Mouse (Mus musculus): ENCODE measurements at regions not wholly inside any gene's neighbourhood (a gene's known extent, or its start where the extent isn't known, plus 50 kb on each side); places are given as distances from the start of the nearest gene placed in this dataset.

DNA sequence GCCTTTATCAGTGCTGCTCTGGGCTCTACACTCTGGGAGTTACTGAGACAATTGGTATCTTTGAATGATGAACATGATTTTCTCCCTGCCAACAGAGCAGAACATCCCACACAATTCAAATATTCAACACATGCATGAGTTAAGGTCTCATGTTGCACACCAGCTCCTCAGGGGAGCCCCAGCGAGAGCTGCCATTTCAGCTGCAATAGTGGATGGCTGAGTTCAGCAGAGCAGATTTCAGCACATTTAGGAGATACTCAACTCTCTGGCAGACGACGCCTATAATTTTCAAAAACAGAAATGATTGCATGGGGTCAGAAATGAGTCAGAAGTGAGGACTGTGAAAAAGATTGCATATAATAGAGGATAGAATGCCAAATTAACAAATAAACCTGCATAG is 105.6 kb upstream of the Tyw5 start:
- Histone ChIP-seq H3K4me1 (no peaks in the 10 kb centered on the region), H3K27me3 (ENCODE audit: poor library complexity, severe bottlenecking) (no peaks in the 10 kb centered on the region), H3K4me3 (no peak overlapping the region), H3K27ac (no peak overlapping the region), H3K9me3 (no peaks in the 10 kb centered on the region), H3K36me3 (replicated peaks) (no peaks in the 10 kb centered on the region)
- DNase-seq (ENCODE audit: extremely low spot score, low spot score), result no peak
- WGBS, result 93% methylated on average over 3 of the region's 3 CpGs

DNA sequence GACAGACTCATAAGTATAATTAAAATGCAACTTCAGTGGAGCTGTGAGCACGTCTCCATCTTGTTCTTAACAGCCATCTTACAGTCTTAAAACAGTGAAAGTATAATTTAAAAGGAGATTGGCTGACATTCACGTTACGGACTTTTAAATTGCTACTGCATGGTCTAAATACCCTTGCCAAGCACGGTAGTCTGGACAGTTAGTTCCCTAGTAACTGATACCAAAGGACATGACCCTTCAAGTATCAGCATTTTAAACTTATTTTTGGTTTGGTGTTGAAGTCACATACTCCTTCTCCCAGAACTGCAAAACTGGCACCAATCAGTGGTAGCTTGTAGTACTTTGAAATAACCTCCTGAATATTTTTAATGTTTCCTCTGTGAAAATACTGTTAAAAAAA is 119.1 kb upstream of the Tyw5 start:
- Histone ChIP-seq H3K4me3 (no peak overlapping the region), H3K27me3 (ENCODE audit: poor library complexity, severe bottlenecking) (no peaks in the 10 kb centered on the region), H3K4me1 (peaks cover 16% of the 10 kb centered on the region), H3K36me3 (replicated peaks) (no peaks in the 10 kb centered on the region), H3K27ac (no peak overlapping the region), H3K9me3 (no peaks in the 10 kb centered on the region)
- WGBS, result 91% methylated on average over 4 of the region's 4 CpGs
- no peak for DNase-seq (ENCODE audit: extremely low spot score, low spot score)

GRCm38 (mm10) chr1:57528703-57529102 is 121.8 kb upstream of the Tyw5 start:
- Histone ChIP-seq H3K4me3 (no peak overlapping the region), H3K36me3 (replicated peaks) (no peaks in the 10 kb centered on the region), H3K9me3 (no peaks in the 10 kb centered on the region), H3K4me1 (peaks cover 16% of the 10 kb centered on the region), H3K27me3 (ENCODE audit: poor library complexity, severe bottlenecking) (no peaks in the 10 kb centered on the region), H3K27ac (0 out of 2 replicates have a peak overlapping the region, but pooled peaks have one; percentile 68)
- no peak for DNase-seq (ENCODE audit: extremely low spot score, low spot score)
- WGBS, result 7% methylated on average over 3 of the region's 3 CpGs

DNA sequence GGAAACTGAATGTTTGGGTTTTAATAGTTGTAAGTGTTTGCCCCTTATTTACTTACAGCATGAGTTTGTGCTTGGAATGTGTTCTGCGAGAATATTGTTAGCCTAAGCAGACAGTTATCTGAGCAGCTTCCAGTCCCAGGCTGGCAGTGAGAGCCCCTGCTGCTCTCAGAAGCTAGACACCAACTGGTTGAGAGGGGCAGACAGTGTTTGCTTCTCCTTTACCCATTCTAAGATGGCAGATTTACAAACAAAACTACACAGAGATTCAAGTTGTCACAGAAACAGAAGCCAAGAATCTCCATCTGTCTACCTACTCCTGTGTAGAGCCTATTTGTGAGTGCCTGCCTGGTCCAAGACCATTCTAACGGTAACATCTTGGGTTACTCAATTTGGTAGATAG is 122.4 kb upstream of the Tyw5 start:
- H3K4me3 ChIP-seq, result no peak overlapping the region
- H3K27me3 ChIP-seq (ENCODE audit: poor library complexity, severe bottlenecking), result no peaks in the 10 kb centered on the region
- no peaks in the 10 kb centered on the region for H3K36me3 ChIP-seq (replicated peaks)
- peak overlapping the region; percentile 68 for H3K27ac ChIP-seq
- H3K9me3 ChIP-seq, result no peaks in the 10 kb centered on the region
- DNase-seq (ENCODE audit: extremely low spot score, low spot score), result no peak
- WGBS, result 70% methylated on average over 2 of the region's 2 CpGs
- H3K4me1 ChIP-seq, result peaks cover 16% of the 10 kb centered on the region

DNA sequence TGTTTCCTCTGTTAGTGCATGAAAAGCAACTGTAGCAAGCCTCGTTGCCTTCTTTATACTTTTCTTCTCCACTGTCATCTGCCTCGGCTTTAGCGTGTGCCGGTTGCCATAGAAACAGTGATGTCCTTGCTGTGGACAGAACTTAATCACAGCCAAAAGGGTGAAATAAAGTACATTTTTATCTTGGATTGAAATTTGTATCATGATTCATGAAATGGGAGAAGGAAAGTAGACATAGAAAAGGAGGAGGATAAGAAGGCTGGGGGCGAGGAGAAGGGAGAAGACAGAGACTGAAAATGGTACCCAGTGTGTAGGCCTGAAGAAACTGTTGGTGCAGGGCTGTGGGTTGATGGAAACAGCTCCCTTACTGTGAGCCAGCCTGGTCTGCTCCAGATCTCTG is 130.5 kb upstream of the Tyw5 start:
- H3K27me3 ChIP-seq (ENCODE audit: poor library complexity, severe bottlenecking), result no peaks in the 10 kb centered on the region
- 89% methylated on average over 5 of the region's 5 CpGs for WGBS
- no peak overlapping the region for H3K4me3 ChIP-seq
- DNase-seq (ENCODE audit: extremely low spot score, low spot score), result no peak
- H3K4me1 ChIP-seq, result no peaks in the 10 kb centered on the region
- H3K27ac ChIP-seq, result no peak overlapping the region
- no peaks in the 10 kb centered on the region for H3K36me3 ChIP-seq (replicated peaks)
- H3K9me3 ChIP-seq, result no peaks in the 10 kb centered on the region

GRCm38 (mm10) chr1:57544684-57545083 is 137.8 kb upstream of the Tyw5 start:
- Histone ChIP-seq H3K27me3 (ENCODE audit: poor library complexity, severe bottlenecking) (no peaks in the 10 kb centered on the region), H3K27ac (no peak overlapping the region), H3K9me3 (no peaks in the 10 kb centered on the region), H3K4me3 (no peak overlapping the region), H3K36me3 (replicated peaks) (no peaks in the 10 kb centered on the region), H3K4me1 (peaks cover 15% of the 10 kb centered on the region)
- DNase-seq (ENCODE audit: extremely low spot score, low spot score), result no peak
- WGBS, result 77% methylated on average over 3 of the region's 3 CpGs

GRCm38 (mm10) chr1:57545792-57546685 is 139.1 kb upstream of the Tyw5 start:
- 68% methylated on average over 14 of the region's 14 CpGs for whole genome bisulfite sequencing
- Histone ChIP-seq H3K27ac (no peak overlapping the region), H3K9me3 (no peaks in the 10 kb centered on the region), H3K27me3 (ENCODE audit: poor library complexity, severe bottlenecking) (no peaks in the 10 kb centered on the region), H3K4me1 (peaks cover 15% of the 10 kb centered on the region), H3K4me3 (no peak overlapping the region), H3K36me3 (replicated peaks) (no peaks in the 10 kb centered on the region)
- DNase-seq (ENCODE audit: extremely low spot score, low spot score), result no peak

DNA sequence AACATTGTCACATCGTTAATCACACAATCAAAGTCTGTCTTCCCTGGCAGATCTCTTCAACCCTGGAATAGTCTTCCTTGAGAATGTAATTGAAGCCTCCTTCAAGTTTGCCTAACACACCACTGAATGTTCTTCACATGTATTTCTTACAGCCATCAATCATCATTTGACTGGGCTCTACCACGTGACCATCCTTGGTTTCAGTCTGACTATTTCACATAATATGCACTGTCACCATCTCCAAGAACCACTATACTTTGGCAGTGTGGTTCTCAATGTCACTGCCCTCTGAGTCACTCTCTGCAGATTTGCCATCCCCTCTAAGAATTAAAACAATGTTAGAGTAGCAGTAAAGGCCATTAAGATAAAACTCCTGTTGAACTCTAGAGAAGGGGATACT is 154.6 kb upstream of the Tyw5 start:
- Histone ChIP-seq H3K4me3 (no peak overlapping the region), H3K27ac (no peak overlapping the region), H3K9me3 (no peaks in the 10 kb centered on the region), H3K36me3 (replicated peaks) (no peaks in the 10 kb centered on the region), H3K4me1 (no peaks in the 10 kb centered on the region), H3K27me3 (ENCODE audit: poor library complexity, severe bottlenecking) (no peaks in the 10 kb centered on the region)
- DNase-seq (ENCODE audit: extremely low spot score, low spot score), result no peak
- WGBS, result 93% methylated on average over 2 of the region's 2 CpGs

- Histone ChIP-seq H3K9me3 (peaks cover 4% of the 10 kb centered on the region; the same call in 1 of the 2 replicates), H3K27ac (no peak overlapping the region), H3K4me1 (no peaks in the 10 kb centered on the region), H3K27me3 (ENCODE audit: poor library complexity, severe bottlenecking) (no peaks in the 10 kb centered on the region), H3K36me3 (replicated peaks) (no peaks in the 10 kb centered on the region), H3K4me3 (no peak overlapping the region)
- no peak for DNase-seq (ENCODE audit: extremely low spot score, low spot score)
- 59% methylated on average over 5 of the region's 5 CpGs for WGBS
Measured at GRCm38 (mm10) chr1:57564676-57565075, 157.8 kb upstream of the Tyw5 start.

DNA sequence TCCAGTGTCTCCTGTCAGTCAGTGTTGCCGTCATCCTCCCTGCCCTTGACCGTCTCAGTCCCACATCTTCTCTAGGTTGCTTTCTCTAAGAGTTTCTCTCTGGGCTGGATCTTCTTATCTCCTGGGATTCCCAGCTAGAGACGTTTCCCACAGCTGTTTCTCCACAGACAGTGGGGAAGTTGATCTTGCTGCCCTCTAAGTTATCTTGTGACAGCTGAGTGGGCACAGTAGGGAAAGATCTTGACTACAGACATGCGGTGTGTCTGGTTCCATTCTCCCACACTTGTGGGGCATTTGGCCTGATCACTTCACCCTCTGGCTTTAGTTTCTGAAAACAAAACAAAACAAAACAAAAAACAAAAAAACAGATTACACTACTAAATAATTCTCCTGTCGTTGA is 165.2 kb upstream of the Tyw5 start:
- H3K4me3 ChIP-seq, result no peak overlapping the region
- no peaks in the 10 kb centered on the region for H3K36me3 ChIP-seq (replicated peaks)
- H3K4me1 ChIP-seq, result no peaks in the 10 kb centered on the region
- no peaks in the 10 kb centered on the region for H3K27me3 ChIP-seq (ENCODE audit: poor library complexity, severe bottlenecking)
- 84% methylated on average over 5 of the region's 5 CpGs for WGBS
- peaks cover 4% of the 10 kb centered on the region; the same call in 1 of the 2 replicates for H3K9me3 ChIP-seq
- H3K27ac ChIP-seq, result no peak overlapping the region
- no peak for DNase-seq (ENCODE audit: extremely low spot score, low spot score)

DNA sequence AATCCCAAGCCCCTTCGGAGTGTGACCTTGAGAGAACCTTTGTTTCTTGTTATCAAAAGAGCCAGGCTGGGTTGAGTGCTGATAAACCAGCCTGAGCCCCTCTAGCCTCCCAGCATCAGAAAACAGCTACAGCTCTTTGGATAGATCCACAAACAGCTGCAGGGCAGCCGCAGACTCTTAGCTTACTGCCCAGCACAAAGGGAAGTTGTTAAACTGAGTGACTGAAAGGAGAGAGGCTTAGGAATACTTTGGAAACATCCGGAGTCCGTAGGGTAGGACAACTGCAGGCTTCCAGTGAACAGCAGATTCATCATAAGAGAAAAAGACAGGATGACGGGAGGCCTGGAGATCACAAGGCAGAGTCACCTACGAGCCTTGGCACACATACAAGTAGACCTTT is 166.9 kb upstream of the Tyw5 start:
- no peak overlapping the region for H3K27ac ChIP-seq
- no peaks in the 10 kb centered on the region for H3K4me1 ChIP-seq
- no peaks in the 10 kb centered on the region; the same call in 1 of the 2 replicates for H3K9me3 ChIP-seq
- H3K4me3 ChIP-seq, result no peak overlapping the region
- no peaks in the 10 kb centered on the region for H3K27me3 ChIP-seq (ENCODE audit: poor library complexity, severe bottlenecking)
- WGBS, result 72% methylated on average over 6 of the region's 6 CpGs
- no peaks in the 10 kb centered on the region for H3K36me3 ChIP-seq (replicated peaks)
- no peak for DNase-seq (ENCODE audit: extremely low spot score, low spot score)

GRCm38 (mm10) chr1:57574530-57574929 is 167.6 kb upstream of the Tyw5 start:
- Histone ChIP-seq H3K4me1 (no peaks in the 10 kb centered on the region), H3K27ac (no peak overlapping the region), H3K9me3 (no peaks in the 10 kb centered on the region), H3K36me3 (replicated peaks) (no peaks in the 10 kb centered on the region), H3K27me3 (ENCODE audit: poor library complexity, severe bottlenecking) (no peaks in the 10 kb centered on the region), H3K4me3 (no peak overlapping the region)
- WGBS, result 93% methylated on average over 6 of the region's 6 CpGs
- DNase-seq (ENCODE audit: extremely low spot score, low spot score), result no peak

- 96% methylated on average over 5 of the region's 5 CpGs for WGBS
- Histone ChIP-seq H3K27me3 (ENCODE audit: poor library complexity, severe bottlenecking) (no peaks in the 10 kb centered on the region), H3K36me3 (replicated peaks) (no peaks in the 10 kb centered on the region)
Measured at GRCm38 (mm10) chr1:57576066-57576753, 169.3 kb upstream of the Tyw5 start.

More at GRCm38 (mm10) chr1:57576066-57576753, 169.3 kb upstream of the Tyw5 start:
- Histone ChIP-seq H3K9me3 (no peaks in the 10 kb centered on the region), H3K27ac (no peak overlapping the region), H3K4me3 (no peak overlapping the region), H3K4me1 (no peaks in the 10 kb centered on the region)
- DNase-seq (ENCODE audit: extremely low spot score, low spot score), result no peak
